Mouse (Mus musculus) left cerebral cortex, postnatal 25 days (tissue): Measurements from ENCODE around the gene Zranb3. TPM values are rescaled to one million over a fixed set of nuclear protein-coding genes. Genes with fewer than 3 reads are reported as not detected.
A peak's percentile ranks its signal among the peaks of the same experiment; 100 is the strongest.
"Not testable (repeated sequence)": the region's sequence is repeated elsewhere in the genome, so short reads cannot be mapped to it uniquely, and the experiment has no call there.

ENCODE experiments used
- DNase-seq, 2 experiments: peaks; one replicate each; pipeline ENCODE4 v3.0.0; 2022; ENCODE audit warnings: low spot score in 2 of 2, mixed read lengths in 1 of 2
- intact Hi-C: fragments of 180-260 bp; cut with DNase I; formaldehyde crosslinking; loops from one replicate; pipeline ENCODE4 v1.15.1; 2025
- total RNA-seq, 2 experiments: library from RNA; stranded (reverse); gene quantifications; 2 replicates each; pipeline ENCODE4 v1.2.3; 2021

Gene Zranb3
- total RNA-seq, 2 experiments from 2014 or later, result 6.3 to 6.7 TPM

GRCm38 (mm10) chr1:128064716-128065115, 38.1 kb downstream of the Zranb3 start:
- DNase-seq, result no peak
- intact Hi-C loops, result no loop called here

DNA sequence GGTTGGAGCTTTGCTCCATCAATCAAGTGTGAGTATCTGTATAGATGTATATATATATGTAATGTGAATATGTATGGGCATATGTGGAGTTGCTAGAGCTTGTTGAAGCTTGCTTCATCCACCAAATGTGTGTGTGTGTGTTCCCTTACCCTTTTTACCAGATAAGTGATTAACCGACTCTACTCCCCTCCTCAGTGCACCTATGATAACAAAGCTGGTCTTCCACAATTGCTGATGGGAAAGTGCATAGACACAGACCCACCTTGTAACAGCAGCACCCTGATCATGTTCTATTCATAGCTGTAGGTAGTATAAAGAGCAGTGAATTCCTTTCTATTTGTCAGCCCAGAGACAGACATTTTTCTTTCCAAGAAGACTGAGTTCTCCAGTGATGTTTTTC, 40.7 kb downstream of the Zranb3 start:
- intact Hi-C loops, result no loop called here
- DNase-seq, result no peak

GRCm38 (mm10) chr1:128061401-128061800, 41.4 kb downstream of the Zranb3 start:
- DNase-seq, result no peak
- intact Hi-C loops, result no loop called here

- intact Hi-C loops, result no loop called here
- DNase-seq, result no peak
Measured at GRCm38 (mm10) chr1:128060655-128061344, 42.0 kb downstream of the Zranb3 start.

DNA sequence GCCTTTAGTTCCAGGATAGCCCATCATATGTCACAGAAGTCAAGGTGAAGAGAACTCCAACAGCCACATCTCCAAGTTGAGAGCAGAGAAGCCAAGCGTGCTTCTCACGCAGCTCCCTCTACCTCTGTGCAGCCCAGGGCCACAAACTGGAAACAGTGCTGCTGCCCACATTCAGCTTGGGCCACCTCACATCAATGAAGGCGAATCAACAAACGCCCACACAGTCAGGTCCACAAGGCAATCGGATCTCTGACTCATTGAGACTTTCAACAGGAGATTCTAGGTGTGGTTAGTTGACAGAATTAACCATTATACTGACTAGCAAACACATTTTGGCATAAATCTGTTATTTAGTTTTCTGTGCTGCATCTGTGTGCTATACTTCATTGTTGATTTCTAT, 44.2 kb downstream of the Zranb3 start:
- no peak for DNase-seq
- intact Hi-C loops, result no loop called here

DNA sequence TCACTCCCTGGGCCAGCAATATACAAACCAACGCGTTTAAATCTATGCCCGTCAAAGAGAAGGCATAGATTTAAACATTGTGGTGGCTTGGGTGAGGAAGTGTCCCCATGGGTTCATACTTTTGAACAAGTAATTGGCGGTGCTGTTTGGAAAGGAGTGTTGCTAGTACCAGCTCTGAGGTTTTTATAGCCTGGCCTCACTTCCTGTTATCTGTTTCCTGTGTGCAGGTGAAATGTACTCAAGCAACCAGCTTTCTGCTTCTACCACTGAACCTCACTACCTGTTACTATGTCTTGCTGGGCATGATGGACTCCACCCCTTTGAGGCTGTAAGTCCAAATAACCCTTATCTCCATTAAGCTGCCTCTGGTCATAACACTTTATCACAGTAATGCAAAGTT, 45.6 kb downstream of the Zranb3 start:
- no peak for DNase-seq
- intact Hi-C loops, result no loop called here

- no peak for DNase-seq
- intact Hi-C loops, result no loop called here
Measured at GRCm38 (mm10) chr1:128046920-128047319, 55.9 kb downstream of the Zranb3 start.

DNA sequence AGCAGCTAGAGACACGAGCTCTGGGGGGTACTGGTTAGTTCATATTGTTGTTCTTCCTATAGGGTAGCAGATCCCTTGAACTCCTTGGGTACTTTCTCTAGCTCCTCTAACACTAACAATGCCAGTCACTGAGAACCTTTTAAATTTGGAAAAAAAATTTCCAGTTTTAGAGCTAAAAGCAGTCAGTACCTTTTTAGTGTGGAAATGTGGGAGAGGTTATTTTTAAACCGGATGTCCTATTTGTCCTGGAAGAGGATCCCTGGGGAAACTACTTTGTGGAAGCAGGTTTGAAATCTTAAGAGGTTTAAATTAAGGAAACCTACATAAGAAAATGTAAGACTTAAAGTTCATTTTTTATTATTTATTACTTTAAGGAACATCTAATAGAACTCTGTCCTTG, 56.4 kb downstream of the Zranb3 start:
- DNase-seq, result no peak
- intact Hi-C loops, result no loop called here

DNA sequence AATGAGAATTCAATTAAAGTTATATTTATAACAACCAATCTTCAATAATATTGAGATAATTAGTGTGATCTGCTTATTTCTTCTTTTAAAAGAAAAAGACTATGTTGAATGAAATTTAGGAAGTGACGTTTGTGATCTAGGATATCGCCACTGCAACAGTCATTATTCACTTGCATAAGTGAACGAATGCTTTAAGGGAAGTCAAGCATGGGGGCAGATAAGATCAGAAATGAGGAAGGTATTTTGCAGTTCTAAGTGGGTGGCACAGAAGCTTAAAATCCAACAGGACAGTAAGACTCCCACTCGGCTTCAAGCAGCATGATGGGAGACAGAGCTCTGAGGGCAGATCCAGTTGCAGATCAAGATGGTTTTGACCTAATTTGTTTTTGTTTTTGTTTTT, 58.7 kb downstream of the Zranb3 start:
- DNase-seq, result no peak
- intact Hi-C loops, result no loop called here

GRCm38 (mm10) chr1:128036296-128036695, 66.6 kb downstream of the Zranb3 start:
- intact Hi-C loops, result no loop called here
- no peak for DNase-seq

- intact Hi-C loops, result loop anchor here (1.0 to 5.0 kb wide), 3 partner anchors 75 to 109 kb away; no protein-coding TSS in a partner anchor
- peak; percentile 62 to 79 for DNase-seq
Measured at GRCm38 (mm10) chr1:128032123-128032522, 70.7 kb downstream of the Zranb3 start.

DNA sequence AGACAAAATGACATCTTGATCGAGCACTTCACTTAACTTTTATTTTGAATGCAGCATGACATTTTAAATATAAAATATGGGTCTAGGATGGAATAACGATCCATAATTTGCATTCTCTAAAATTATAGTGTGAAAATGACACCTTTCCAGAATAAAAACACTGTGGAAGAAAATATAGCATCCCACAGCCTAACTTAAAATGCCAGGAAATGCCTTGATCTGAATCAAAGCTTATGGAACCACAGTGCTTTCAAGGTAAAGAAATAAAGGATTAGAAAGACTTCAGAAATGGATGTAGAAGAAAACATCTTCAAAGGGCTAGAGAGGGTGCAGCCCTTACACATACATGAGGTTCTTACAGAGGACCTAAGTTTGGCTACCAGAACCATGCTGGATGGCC, 71.3 kb downstream of the Zranb3 start:
- intact Hi-C loops, result loop anchor here (1.0 to 5.0 kb wide), 3 partner anchors 45 to 74 kb away; no protein-coding TSS in a partner anchor
- peak in 1 of 2 experiments; percentile 77 for DNase-seq

GRCm38 (mm10) chr1:128024363-128025114, 78.3 kb downstream of the Zranb3 start:
- no peak for DNase-seq

DNA sequence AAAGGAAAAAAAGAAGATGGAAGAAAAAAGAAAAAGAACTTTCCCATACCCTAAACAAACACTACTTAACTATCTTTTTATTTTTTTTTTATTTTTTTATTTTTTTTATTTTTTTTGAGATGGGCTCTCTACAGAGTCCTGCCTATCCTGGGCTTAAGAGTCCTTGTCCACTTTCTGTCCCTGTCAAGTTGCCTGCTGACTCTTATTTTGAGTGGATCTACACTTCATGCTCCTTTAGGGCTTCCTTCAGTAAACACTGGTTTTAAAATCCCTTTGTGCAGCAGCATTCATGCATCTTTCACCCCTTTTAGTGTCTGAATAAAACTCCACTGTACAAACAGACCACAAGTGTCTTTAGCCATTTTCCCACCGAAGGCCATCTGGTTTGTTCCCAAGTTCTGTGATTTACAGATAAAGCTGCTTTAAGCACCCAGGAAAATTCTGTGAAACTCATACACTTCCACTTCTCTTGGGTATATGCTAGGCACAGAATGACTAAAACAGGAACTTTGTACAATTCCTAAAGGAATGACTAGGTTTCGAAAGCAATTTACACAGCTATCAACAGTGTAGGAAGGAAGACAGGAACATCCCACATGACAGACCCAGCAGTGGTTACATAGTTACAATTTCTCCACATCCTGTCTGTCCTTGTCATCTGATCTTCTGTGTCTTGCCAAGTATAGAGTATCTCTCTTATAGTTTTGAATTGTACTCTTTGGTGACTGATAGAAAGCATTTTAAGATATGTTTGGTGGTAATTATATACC, 82.7 kb downstream of the Zranb3 start:
- intact Hi-C loops, result no loop called here
- peak in 1 of 2 experiments; percentile 70 for DNase-seq

More at GRCm38 (mm10) chr1:128024363-128025114, 78.3 kb downstream of the Zranb3 start:
- intact Hi-C loops, result no loop called here

DNA sequence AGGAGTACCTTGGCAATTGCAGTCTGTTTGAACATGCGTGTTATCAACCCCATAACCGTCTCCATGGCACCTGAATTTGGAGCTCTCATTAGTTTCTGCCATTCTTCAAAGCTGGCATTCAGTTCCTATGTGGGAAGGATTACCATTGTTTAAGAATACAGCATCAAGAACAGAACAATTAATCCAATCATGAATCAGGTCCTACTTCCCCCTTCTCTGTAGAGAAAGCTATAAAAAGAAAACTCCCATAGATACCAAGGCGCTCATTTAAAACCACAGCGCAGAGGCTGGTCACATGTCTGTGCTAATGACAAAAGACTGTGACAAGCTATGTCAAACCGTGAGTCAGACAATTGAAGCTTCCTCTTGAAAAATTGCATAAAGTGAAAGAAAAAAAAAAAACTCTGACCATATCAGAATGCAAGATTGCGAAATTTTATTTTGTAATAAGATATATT, 86.8 kb downstream of the Zranb3 start:
- no peak for DNase-seq
- intact Hi-C loops, result no loop called here

DNA sequence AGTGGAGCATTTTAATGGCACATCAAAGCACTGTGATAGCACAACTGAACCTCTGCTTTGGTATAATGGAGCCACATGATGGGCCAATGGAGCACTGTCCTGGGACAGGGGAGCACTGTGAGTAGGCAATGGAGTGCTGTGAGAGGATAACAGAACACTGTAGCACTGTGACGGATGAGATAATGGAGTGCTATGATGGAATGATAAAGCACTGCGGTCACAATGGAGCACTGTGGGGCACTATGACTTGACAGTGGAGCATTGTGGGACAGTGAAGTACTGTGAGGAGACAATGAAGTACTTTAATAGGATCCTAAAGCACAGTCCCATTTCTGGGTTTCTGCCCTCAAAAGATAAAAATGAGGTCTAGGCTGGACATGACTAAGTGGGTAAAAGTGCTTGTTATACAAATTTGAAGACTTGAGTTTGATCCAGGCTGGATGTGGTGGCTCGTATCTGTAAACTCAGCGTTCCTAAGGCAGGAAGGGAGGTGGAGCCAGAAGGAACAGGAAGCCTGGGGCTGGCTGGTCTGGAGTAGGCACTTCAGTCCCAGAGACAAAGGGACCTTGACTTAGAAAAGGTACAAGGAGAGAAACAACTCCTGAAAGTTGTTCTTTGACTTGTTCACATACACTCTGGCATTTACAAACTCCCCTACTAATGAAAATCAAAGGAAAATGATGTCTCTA, 89.0 kb downstream of the Zranb3 start:
- intact Hi-C loops, result no loop called here
- no peak for DNase-seq

- peak; percentile 22 to 51 for DNase-seq
- intact Hi-C loops, result no loop called here
Measured at GRCm38 (mm10) chr1:128009751-128010150, 93.1 kb downstream of the Zranb3 start.

DNA sequence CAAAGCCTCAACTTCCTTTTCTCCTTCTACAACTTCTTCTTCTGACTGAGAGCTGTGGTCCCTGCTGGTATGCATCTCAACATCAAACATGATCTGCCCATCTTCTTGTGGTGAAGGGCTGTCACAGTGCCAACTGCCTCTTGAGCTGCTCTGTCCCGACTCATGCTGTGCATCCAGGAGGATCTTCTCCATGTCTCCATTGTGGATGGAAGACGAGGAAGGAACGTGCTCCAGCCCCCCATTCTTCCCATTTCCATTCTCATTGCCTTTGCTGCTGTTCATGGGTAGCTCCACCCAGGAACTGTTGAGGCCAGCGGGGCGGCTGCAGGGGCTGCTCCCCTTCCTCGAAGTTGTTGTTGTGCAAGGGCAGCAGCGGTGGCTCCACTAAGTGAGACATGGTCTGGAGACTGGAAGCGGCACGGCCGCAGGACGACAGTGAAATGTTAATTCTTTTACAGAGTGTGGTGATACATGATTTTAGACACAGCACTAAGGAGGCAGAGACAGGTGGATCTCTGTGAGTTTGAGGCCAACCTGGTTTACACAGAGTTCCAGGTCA, 96.7 kb downstream of the Zranb3 start:
- intact Hi-C loops, DNase-seq: not testable (repeated sequence)

DNA sequence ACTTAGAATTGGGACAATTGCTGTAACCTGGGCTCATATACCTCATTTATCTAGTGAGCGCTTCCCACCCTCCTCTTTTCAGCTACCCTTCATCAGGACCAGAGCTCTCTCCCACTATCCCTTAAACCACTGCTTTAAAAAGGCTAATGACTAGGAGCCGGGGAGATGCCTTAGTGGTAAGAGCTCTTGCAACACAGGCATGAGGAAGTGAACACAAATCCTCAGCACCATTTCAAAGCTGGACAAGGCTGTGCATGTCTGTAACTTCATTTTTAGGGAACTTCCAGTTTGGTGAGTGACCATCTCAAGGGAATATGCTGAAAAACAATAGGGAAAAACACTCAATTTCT, 98.5 kb downstream of the Zranb3 start:
- DNase-seq, result no peak

More for the DNA sequence above, 98.5 kb downstream of the Zranb3 start:
- intact Hi-C loops, result no loop called here
